Mouse (Mus musculus) kidney, postnatal 10 days (tissue): ENCODE results near the gene Ppp6r2.
A peak's percentile ranks its signal among the peaks of the same experiment; 100 is the strongest.

Source experiments
- DNase-seq: peaks from one replicate; pipeline ENCODE4 v3.0.0; 2021; ENCODE audit warnings: mixed read lengths

Ppp6r2 gene

GRCm38 (mm10) chr15:89210915-89211715 lies at the start of gene Ppp6r2:
TSS of gene Ppp6r2 (plus strand) at chr15:89211553.
- peak; percentile 93 for DNase-seq

- no peak for DNase-seq
Observed at GRCm38 (mm10) chr15:89165478-89165877, 45.9 kb upstream of the Ppp6r2 start.

GRCm38 (mm10) chr15:89168922-89169321 lies 42.4 kb upstream of the Ppp6r2 start:
- DNase-seq, result no peak

- DNase-seq, result peak; percentile 92
Observed at GRCm38 (mm10) chr15:89169431-89169830, 41.9 kb upstream of the Ppp6r2 start.

- DNase-seq, result peak; percentile 67
Observed at GRCm38 (mm10) chr15:89170102-89170501, 41.3 kb upstream of the Ppp6r2 start.

- no peak for DNase-seq
Observed at GRCm38 (mm10) chr15:89171526-89172051, 39.8 kb upstream of the Ppp6r2 start.

GRCm38 (mm10) chr15:89172276-89172935 lies 38.9 kb upstream of the Ppp6r2 start:
- DNase-seq, result no peak

GRCm38 (mm10) chr15:89173024-89173905 lies 38.1 kb upstream of the Ppp6r2 start:
- peak; percentile 77 for DNase-seq

GRCm38 (mm10) chr15:89173906-89174214 lies 37.5 kb upstream of the Ppp6r2 start:
- peak; percentile 88 for DNase-seq

- DNase-seq, result peak; percentile 61
Observed at GRCm38 (mm10) chr15:89174889-89175339, 36.4 kb upstream of the Ppp6r2 start.

- no peak for DNase-seq
Observed at GRCm38 (mm10) chr15:89175411-89176155, 35.8 kb upstream of the Ppp6r2 start.

GRCm38 (mm10) chr15:89177121-89177520 lies 34.2 kb upstream of the Ppp6r2 start:
- peak; percentile 93 for DNase-seq

GRCm38 (mm10) chr15:89177576-89178259 lies 33.6 kb upstream of the Ppp6r2 start:
- no peak for DNase-seq

GRCm38 (mm10) chr15:89178260-89178860 lies 33.0 kb upstream of the Ppp6r2 start:
- peak; percentile 30 for DNase-seq

GRCm38 (mm10) chr15:89178954-89179629 lies 32.3 kb upstream of the Ppp6r2 start:
- peak; percentile 93 for DNase-seq

- no peak for DNase-seq
Observed at GRCm38 (mm10) chr15:89179630-89179964, 31.8 kb upstream of the Ppp6r2 start.

GRCm38 (mm10) chr15:89180081-89180541 lies 31.2 kb upstream of the Ppp6r2 start:
- peak; percentile 71 for DNase-seq

- DNase-seq, result peak; percentile 91
Observed at GRCm38 (mm10) chr15:89180571-89181229, 30.7 kb upstream of the Ppp6r2 start, which contains the start of gene Plxnb2. TSS of gene Plxnb2 (minus strand) at chr15:89180788.

GRCm38 (mm10) chr15:89181561-89182270 lies 29.6 kb upstream of the Ppp6r2 start:
- DNase-seq, result peak; percentile 18
